Mouse (Mus musculus): ENCODE measurements around the gene Fabp6. TPM values are rescaled to one million over a fixed set of nuclear protein-coding genes. Genes with fewer than 3 reads are reported as not detected.

Gene Fabp6
- polyA plus RNA-seq, 1 experiment from 2014 or later: 1.2 TPM

- Histone ChIP-seq H3K4me3 (replicated peaks) (no peak within 1 kb of the TSS), H3K9ac (no peak within 1 kb of the TSS), H3K9me3 (replicated peaks) (no peaks in the 10 kb centered on the region), H3K36me3 (peaks cover 13% of the 10 kb centered on the region), H3K27me3 (no peaks in the 10 kb centered on the region), H3K4me2 (replicated peaks) (no peak within 1 kb of the TSS), H3K4me1 (no peaks in the 10 kb centered on the region), H3K27ac (replicated peaks) (no peak within 1 kb of the TSS)
- 69% methylated on average over 7 of the region's 7 CpGs for WGBS
- ATAC-seq (ENCODE audit: insufficient number of reproducible peaks, low FRiP score, low TSS enrichment, low read depth): no peak
Measured at GRCm38 (mm10) chr11:43586324-43587090, 14.8 kb downstream of the Fabp6 start, which contains the start of gene 4933415A04Rik. Gene 4933415A04Rik, plus strand, starts transcription at chr11:43587040.

- ATAC-seq (ENCODE audit: insufficient number of reproducible peaks, low FRiP score, low TSS enrichment, low read depth): no peak
- H3K4me1 ChIP-seq: no peaks in the 10 kb centered on the region
- no peak overlapping the region for H3K4me3 ChIP-seq (replicated peaks)
- H3K4me2 ChIP-seq (replicated peaks): no peak overlapping the region
- 89% methylated on average over 22 of the region's 22 CpGs for WGBS
- H3K9me3 ChIP-seq (replicated peaks): no peaks in the 10 kb centered on the region
- H3K36me3 ChIP-seq: peaks cover 13% of the 10 kb centered on the region
- H3K27me3 ChIP-seq: no peaks in the 10 kb centered on the region
- H3K9ac ChIP-seq: no peak overlapping the region
- H3K27ac ChIP-seq (replicated peaks): no peak overlapping the region
Measured at GRCm38 (mm10) chr11:43585211-43586005, 15.9 kb downstream of the Fabp6 start.

- Histone ChIP-seq H3K9ac (no peak overlapping the region), H3K9me3 (replicated peaks) (no peaks in the 10 kb centered on the region), H3K4me2 (replicated peaks) (no peak overlapping the region), H3K27me3 (no peaks in the 10 kb centered on the region), H3K27ac (replicated peaks) (no peak overlapping the region), H3K4me1 (peaks cover 10% of the 10 kb centered on the region), H3K4me3 (replicated peaks) (no peak overlapping the region), H3K36me3 (no peaks in the 10 kb centered on the region)
- WGBS: 52% methylated on average over 11 of the region's 11 CpGs
- peak; percentile 18; the same call in 1 of the 2 replicates for ATAC-seq (ENCODE audit: insufficient number of reproducible peaks, low FRiP score, low TSS enrichment, low read depth)
Measured at GRCm38 (mm10) chr11:43577713-43578478, 23.4 kb downstream of the Fabp6 start.

GRCm38 (mm10) chr11:43575376-43576151, 25.8 kb downstream of the Fabp6 start:
- Histone ChIP-seq H3K27ac (replicated peaks) (peak overlapping the region; percentile 9), H3K27me3 (no peaks in the 10 kb centered on the region), H3K4me1 (peaks cover 10% of the 10 kb centered on the region), H3K4me2 (replicated peaks) (no peak overlapping the region), H3K36me3 (no peaks in the 10 kb centered on the region), H3K9me3 (replicated peaks) (no peaks in the 10 kb centered on the region), H3K4me3 (replicated peaks) (no peak overlapping the region), H3K9ac (no peak overlapping the region)
- ATAC-seq (ENCODE audit: insufficient number of reproducible peaks, low FRiP score, low TSS enrichment, low read depth): peak; percentile 41; the same call in 1 of the 2 replicates
- 10% methylated on average over 9 of the region's 9 CpGs for WGBS

DNA sequence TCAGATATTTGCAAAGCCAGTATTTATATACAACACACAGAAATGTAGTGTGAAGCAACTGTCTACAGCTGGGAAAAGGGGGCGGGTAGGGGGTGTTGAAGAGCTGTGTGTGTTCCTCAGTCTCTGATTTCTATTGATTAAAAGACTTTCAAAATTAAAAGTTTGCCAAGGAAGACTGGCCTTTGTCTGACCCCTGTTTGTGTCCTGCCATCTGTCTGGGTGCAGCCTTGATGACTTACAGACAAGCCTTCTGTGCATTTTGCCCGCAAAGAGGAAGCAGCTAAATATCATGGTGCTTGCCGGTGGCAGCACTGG, 26.3 kb downstream of the Fabp6 start:
- H3K4me2 ChIP-seq (replicated peaks): no peak overlapping the region
- no peaks in the 10 kb centered on the region for H3K27me3 ChIP-seq
- no peaks in the 10 kb centered on the region for H3K9me3 ChIP-seq (replicated peaks)
- H3K4me1 ChIP-seq: peaks cover 11% of the 10 kb centered on the region
- no peak overlapping the region for H3K9ac ChIP-seq
- H3K4me3 ChIP-seq (replicated peaks): no peak overlapping the region
- peak overlapping the region; percentile 9; the same call in 1 of the 2 replicates for H3K27ac ChIP-seq (replicated peaks)
- 21% methylated on average over 3 of the region's 3 CpGs for WGBS
- H3K36me3 ChIP-seq: no peaks in the 10 kb centered on the region
- ATAC-seq (ENCODE audit: insufficient number of reproducible peaks, low FRiP score, low TSS enrichment, low read depth): no peak

- Histone ChIP-seq H3K4me2 (replicated peaks) (no peak overlapping the region), H3K4me1 (peaks cover 28% of the 10 kb centered on the region), H3K4me3 (replicated peaks) (no peak overlapping the region), H3K9me3 (replicated peaks) (no peaks in the 10 kb centered on the region), H3K9ac (no peak overlapping the region), H3K27me3 (no peaks in the 10 kb centered on the region), H3K27ac (replicated peaks) (peak overlapping the region; percentile 55; the same call in 1 of the 2 replicates), H3K36me3 (no peaks in the 10 kb centered on the region)
- 0 out of 2 replicates have a peak, but pooled peaks have one; percentile 49 for ATAC-seq (ENCODE audit: insufficient number of reproducible peaks, low FRiP score, low TSS enrichment, low read depth)
- WGBS: 55% methylated on average over 11 of the region's 11 CpGs
Measured at GRCm38 (mm10) chr11:43569595-43569994, 31.7 kb downstream of the Fabp6 start.

DNA sequence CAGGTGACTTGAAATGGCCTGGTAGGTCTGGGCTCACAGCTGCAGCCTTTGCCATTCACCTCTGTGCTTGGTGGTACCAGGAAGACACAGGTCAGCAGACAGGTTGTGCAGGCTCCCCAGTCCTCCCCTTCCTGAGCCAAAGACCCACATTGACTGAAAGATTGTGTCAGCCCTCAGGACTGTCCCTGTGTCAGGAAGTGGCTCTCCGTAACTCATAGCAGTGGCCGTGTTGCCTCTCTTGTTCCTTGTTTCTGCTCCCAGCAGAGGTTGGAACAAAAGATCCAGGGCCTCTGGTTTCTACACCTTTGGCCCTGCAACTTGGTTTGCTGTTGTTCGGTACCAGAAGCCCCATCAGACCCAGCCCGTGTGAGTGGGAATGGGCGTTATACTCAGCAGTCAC, 32.2 kb downstream of the Fabp6 start:
- Histone ChIP-seq H3K4me3 (replicated peaks) (no peak overlapping the region), H3K4me2 (replicated peaks) (no peak overlapping the region), H3K27ac (replicated peaks) (peak overlapping the region; percentile 55; the same call in 1 of the 2 replicates), H3K9me3 (replicated peaks) (no peaks in the 10 kb centered on the region), H3K9ac (no peak overlapping the region), H3K36me3 (no peaks in the 10 kb centered on the region), H3K27me3 (no peaks in the 10 kb centered on the region), H3K4me1 (peaks cover 28% of the 10 kb centered on the region)
- ATAC-seq (ENCODE audit: insufficient number of reproducible peaks, low FRiP score, low TSS enrichment, low read depth): no peak
- 74% methylated on average over 5 of the region's 5 CpGs for WGBS

DNA sequence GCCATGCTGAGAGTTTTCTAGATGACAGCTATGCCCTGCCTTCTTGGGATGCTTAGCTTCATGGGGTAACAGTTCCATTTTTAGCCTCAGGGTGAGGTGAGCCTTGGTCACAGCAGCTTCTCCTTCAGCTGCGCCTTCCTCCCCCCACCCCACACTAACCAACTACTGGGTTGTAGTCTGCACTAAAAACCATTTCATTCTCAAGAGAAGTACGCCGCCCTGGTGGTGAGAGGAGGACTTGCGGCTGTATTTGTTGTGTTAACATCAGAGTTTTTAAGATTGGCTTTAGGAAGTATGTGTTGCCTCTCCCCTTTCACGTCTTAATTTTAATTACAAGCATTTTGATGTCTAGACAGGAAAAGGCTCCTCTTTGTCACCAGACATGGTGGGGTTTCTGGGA, 33.1 kb downstream of the Fabp6 start:
- H3K36me3 ChIP-seq: no peaks in the 10 kb centered on the region
- no peak overlapping the region for H3K4me2 ChIP-seq (replicated peaks)
- 52% methylated on average over 5 of the region's 5 CpGs for WGBS
- no peaks in the 10 kb centered on the region for H3K27me3 ChIP-seq
- H3K27ac ChIP-seq (replicated peaks): no peak overlapping the region
- ATAC-seq (ENCODE audit: insufficient number of reproducible peaks, low FRiP score, low TSS enrichment, low read depth): no peak
- H3K9me3 ChIP-seq (replicated peaks): no peaks in the 10 kb centered on the region
- peaks cover 33% of the 10 kb centered on the region for H3K4me1 ChIP-seq
- no peak overlapping the region for H3K4me3 ChIP-seq (replicated peaks)
- no peak overlapping the region for H3K9ac ChIP-seq

- H3K4me2 ChIP-seq (replicated peaks): no peak overlapping the region
- H3K9me3 ChIP-seq (replicated peaks): no peaks in the 10 kb centered on the region
- H3K4me3 ChIP-seq (replicated peaks): no peak overlapping the region
- peaks cover 33% of the 10 kb centered on the region for H3K4me1 ChIP-seq
- 52% methylated on average over 5 of the region's 5 CpGs for WGBS
- peak overlapping the region; percentile 23; the same call in 1 of the 2 replicates for H3K27ac ChIP-seq (replicated peaks)
- no peak for ATAC-seq (ENCODE audit: insufficient number of reproducible peaks, low FRiP score, low TSS enrichment, low read depth)
- no peaks in the 10 kb centered on the region for H3K36me3 ChIP-seq
- no peak overlapping the region for H3K9ac ChIP-seq
- H3K27me3 ChIP-seq: no peaks in the 10 kb centered on the region
Measured at GRCm38 (mm10) chr11:43566696-43567095, 34.6 kb downstream of the Fabp6 start.

DNA sequence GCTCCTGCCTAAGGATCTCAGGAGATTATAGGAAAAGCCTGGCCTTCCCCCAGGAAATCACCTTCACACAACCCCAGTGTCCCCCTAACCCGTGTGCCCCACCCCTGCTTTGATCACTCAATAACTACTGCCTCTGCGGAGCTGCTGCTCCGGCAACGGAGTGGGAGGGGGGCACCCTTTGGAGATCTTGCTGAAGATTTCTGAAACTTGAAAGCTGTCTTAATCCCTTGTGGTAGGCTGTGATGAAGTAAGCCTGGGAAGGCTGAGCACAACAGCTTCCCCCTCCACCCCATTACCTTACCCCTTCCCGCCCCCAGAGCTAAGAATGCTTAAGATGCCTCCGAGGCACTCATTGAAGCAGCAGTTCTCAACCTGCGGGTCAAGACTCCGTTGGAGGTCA, 35.5 kb downstream of the Fabp6 start:
- Histone ChIP-seq H3K27me3 (no peaks in the 10 kb centered on the region), H3K27ac (replicated peaks) (no peak overlapping the region), H3K4me1 (peaks cover 33% of the 10 kb centered on the region), H3K9ac (no peak overlapping the region), H3K36me3 (no peaks in the 10 kb centered on the region), H3K4me2 (replicated peaks) (no peak overlapping the region), H3K4me3 (replicated peaks) (no peak overlapping the region), H3K9me3 (replicated peaks) (no peaks in the 10 kb centered on the region)
- no peak for ATAC-seq (ENCODE audit: insufficient number of reproducible peaks, low FRiP score, low TSS enrichment, low read depth)
- 14% methylated on average over 8 of the region's 8 CpGs for WGBS

All from embryonic facial prominence, embryonic 15.5 days (tissue).